Mouse (Mus musculus) pancreas, adult 10 weeks (tissue): ENCODE results near the gene Zfp260. TPM values are rescaled to one million over a fixed set of nuclear protein-coding genes. Genes with fewer than 3 reads are reported as not detected.

Experiments
- polyA plus RNA-seq: library from polyadenylated mRNA; stranded (reverse); fragments of 350-450 nt; fragmentation: Illumina TruSeq; extraction: RNeasy Lipid Tissue Mini Kit (QIAGEN cat#74804); gene quantifications from one replicate; pipeline ENCODE4 v1.2.3, GENCODE M21; 2015; ENCODE audit warnings: low read depth, low replicate concordance; ENCODE audit not compliant: insufficient read depth

The Zfp260 gene
- polyA plus RNA-seq, result 13.3 TPM

DNA sequence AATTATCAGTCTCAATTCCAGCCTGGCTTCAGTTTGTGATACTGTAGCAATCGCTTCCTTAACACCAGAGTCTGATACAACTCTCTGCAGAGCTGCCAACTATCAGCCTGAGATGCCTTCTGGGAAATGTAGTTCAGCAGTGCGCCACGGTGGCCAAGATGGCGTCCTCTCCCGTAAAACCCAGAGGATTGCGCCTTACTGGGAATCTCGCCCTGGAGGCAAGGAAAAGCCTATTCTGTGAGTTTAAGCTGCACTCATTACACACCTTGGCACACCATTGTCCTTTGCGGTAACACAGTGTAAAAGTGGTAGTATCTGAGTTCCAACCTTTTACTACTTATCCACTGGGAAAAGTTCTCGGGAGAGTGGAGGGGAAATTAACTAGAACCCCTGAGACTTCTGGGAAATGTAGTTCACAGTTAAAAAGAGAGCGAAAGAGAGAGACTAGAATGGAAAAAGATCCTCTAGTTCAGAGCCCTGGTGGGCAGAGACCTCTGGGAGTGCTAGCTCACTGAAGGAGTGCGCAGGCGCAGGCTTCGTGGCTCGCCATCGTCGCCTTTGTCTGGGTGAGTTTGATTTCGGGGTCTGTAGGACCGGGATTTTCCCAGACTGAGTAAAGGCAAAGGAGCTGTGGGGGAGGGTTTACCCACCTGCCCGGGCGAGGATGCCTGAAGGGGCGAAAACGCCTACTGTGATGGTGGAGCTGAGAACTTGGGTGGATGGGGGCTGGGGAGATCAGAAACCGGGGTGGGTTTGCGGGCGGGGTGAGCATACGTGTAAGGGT lies at the start of gene Zfp260:
Gene Zfp260, plus strand, starts transcription at position 132 of the 784 bp plus-strand sequence.

DNA sequence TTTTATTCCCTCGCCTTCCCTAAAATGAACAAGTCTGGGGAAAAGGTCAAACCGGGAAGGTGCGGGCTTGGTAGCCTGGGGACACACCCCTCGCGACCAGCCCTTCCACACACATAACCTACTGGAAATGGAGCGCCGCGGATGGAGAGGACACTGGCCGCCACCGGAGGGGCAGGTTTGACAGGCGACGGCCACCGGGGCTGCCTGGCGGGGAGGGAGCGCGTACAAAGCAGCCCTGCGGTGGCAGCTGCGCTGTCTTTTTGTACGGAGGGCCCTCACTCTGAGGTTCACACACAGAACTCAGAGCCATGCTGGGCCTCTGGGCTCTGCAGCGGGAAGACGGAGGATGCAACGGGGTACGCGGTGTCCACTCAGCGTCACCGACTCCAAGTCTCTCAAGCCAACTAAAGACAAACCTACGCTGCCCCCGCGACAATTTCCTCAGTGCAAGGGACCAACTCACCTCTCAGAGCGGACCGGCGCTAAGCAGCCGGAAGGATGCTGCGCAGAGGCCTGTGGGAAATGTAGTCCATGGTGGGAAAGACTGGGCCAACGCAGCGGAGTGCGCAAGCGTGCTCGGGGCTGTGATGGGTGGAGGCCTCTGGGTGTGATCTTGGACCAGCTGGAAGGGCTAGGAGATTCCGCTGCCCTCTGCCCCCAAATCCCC lies 43.6 kb upstream of the Zfp260 start, which contains the start of gene Zfp14:
Gene Zfp14, minus strand, starts transcription at position 499 of the 667 bp plus-strand sequence.

DNA sequence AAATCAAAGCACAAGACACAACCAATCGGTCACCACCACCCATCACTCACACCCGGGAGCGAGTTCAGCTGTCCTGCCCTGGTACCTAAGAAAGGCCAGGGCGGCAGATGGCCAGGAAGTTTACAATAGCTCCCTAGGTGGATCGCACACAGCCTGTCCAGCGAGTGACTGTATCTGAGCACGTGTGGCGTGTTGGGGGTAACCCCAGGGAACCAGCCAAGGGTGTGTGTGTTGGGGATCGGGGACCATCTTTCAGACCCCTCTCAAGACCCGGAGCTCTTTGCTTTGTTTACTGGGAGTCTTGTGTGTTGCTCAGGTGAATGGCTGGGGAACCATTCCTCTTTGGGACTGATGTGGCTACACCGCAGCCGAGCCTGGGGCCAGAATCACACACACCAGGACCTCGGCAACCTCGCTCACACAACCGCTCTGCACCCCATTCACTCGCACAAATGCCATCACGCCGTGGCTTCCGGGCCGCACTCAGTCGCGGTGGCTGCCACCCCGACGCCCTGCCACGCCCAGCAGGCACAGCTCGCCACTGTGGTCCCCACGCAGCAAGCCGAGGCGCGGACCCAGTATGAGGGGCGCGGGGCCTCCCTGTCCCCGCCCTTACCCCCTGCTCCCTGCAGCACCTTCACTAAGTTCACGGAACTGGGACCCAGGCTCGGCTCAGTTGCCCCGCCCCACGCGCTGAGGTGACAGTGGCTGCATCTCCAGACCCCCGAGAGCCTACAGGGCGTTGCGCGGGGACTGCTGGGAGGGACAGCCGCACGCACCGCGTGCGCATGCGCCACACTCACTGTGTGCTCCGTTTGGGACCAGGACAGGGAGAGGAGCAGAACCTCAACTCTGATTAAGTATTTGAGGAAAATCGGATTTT lies 22.2 kb upstream of the Zfp260 start, which contains the start of gene Zfp82:
Gene Zfp82, minus strand, starts transcription at position 755 of the 883 bp plus-strand sequence.

DNA sequence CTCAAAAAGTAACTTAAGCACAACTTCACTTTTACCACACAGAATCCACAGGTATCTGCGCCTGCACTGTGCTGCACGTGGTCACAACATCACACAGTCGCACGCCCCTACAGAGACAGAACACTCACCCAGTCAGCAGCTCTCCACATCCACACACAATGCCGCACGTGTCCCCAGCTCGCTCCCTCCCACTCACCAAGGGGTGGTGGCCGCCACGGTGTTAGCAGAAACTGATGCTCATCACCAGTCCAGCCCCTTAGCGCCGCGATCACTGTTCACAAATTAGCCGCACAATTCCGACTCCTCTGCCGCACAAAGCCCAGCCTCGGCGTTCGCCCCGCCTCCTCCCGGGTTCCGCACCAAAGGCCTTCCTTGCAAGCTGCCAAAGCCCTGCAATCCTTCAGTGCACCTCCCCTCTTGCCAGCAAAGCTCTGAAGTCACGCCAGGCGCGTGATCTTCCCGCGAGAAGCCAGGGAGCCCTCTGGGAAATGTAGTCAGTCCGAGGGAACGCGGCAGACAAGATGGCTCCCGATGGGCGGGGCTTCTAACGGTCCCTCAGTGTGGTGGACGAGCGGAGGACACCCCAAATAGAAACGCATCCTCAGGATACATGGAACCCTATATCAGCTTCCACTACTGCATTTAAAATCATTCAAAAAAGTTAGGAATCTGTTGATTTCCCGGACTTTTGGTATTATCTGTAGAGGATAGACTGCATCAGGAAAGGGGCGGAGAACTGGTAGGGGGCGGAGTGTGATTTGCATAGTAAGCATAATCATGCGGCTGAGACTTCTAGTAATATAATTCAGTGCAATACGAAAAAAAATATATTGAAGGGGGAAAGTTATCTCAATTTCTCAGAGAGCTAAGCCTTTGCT lies 4.2 kb upstream of the Zfp260 start, which contains the start of the genes Gm26920 and Zfp566:
Gene Gm26920, minus strand, starts transcription at position 319 of the 878 bp plus-strand sequence.
Gene Zfp566, minus strand, starts transcription at position 436 of the 878 bp plus-strand sequence.

DNA sequence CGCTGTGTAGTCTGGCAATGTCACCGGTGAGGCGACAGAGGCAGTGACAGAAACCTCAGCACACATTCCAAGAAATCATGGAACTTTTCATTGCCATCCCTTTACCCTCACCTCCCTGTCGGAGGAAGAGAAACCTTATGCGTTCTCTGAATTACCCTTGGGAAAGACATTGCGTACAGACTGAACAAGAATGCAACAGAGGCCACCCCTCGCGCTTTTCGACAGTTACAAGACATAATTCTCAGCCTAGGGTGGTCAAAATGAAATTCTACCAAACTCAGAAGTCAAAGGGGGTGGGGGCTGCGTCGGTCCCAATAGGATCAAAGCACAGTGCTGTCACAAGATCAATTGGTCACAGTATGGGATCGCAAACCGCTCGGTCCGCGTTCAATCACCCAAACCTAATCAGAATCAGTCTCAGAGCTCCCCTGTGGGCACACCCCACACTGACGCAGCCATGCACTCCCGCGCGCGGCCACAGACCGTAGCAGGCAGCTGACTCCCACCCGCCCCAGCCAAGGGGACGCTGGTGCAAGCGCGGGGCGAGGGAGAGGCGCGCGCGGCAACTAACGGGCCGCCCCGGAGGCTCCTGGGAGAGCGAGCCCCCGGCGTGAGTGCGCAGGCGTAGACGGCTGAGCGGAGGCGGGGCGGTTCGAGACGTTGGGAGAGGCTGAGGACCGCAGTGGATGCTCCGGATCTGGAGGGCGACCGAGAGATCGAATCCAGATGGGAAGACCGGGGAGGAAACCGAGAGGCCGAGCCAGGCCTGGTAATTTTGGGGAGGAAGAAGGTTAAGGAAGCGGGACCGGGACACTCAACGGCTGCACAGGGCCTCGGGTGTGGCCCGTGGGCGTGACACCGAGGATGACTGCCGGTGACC lies 27.0 kb downstream of the Zfp260 start, which contains the start of gene Zfp382:
Gene Zfp382, plus strand, starts transcription at position 635 of the 880 bp plus-strand sequence.

Other genes with a start within 250 kb of the Zfp260 start
- not detected for gene Zfp940, start 241.1 kb upstream of the Zfp260 start, polyA plus RNA-seq
- 4.2 TPM for gene Zfp420, start 234.8 kb upstream of the Zfp260 start, polyA plus RNA-seq
- 0.68 TPM for gene Zfp27, start 188.2 kb upstream of the Zfp260 start, polyA plus RNA-seq
- 1.1 TPM for gene Zfp383, start 186.6 kb upstream of the Zfp260 start, polyA plus RNA-seq
- gene Zfp74, start 140.7 kb upstream of the Zfp260 start, polyA plus RNA-seq, result 2.8 TPM
- gene Zfp568, start 110.8 kb upstream of the Zfp260 start, polyA plus RNA-seq, result 2.1 TPM
- 2.0 TPM for gene Zfp14, start 43.4 kb upstream of the Zfp260 start, polyA plus RNA-seq
- 0.46 TPM for gene Zfp82, start 21.9 kb upstream of the Zfp260 start, polyA plus RNA-seq
- gene Gm26920, start 4.4 kb upstream of the Zfp260 start, polyA plus RNA-seq, result not detected
- 1.6 TPM for gene Zfp566, start 4.2 kb upstream of the Zfp260 start, polyA plus RNA-seq
- 0.52 TPM for gene Zfp382, start 27.2 kb downstream of the Zfp260 start, polyA plus RNA-seq
- 8.6 TPM for gene Zfp146, start 75.0 kb downstream of the Zfp260 start, polyA plus RNA-seq
- gene Cox7a1, start 89.4 kb downstream of the Zfp260 start, polyA plus RNA-seq, result 5.2 TPM
- 105 TPM for gene Capns1, start 104.0 kb downstream of the Zfp260 start, polyA plus RNA-seq
- gene Polr2i, start 137.2 kb downstream of the Zfp260 start, polyA plus RNA-seq, result 17.6 TPM
- gene Tbcb, start 137.5 kb downstream of the Zfp260 start, polyA plus RNA-seq, result 22.9 TPM
- not detected for gene Ovol3, start 140.9 kb downstream of the Zfp260 start, polyA plus RNA-seq
- not detected for gene Thap8, start 185.3 kb downstream of the Zfp260 start, polyA plus RNA-seq
- 1.3 TPM for gene Wdr62, start 185.6 kb downstream of the Zfp260 start, polyA plus RNA-seq
- 6.7 TPM for gene Clip3, start 197.0 kb downstream of the Zfp260 start, polyA plus RNA-seq
- gene Alkbh6, start 213.9 kb downstream of the Zfp260 start, polyA plus RNA-seq, result 10.9 TPM
- gene Syne4, start 220.0 kb downstream of the Zfp260 start, polyA plus RNA-seq, result 122 TPM
- not detected for gene E130208F15Rik, start 227.0 kb downstream of the Zfp260 start, polyA plus RNA-seq
- gene Sdhaf1, start 229.1 kb downstream of the Zfp260 start, polyA plus RNA-seq, result 3.9 TPM